Mouse (Mus musculus): ENCODE measurements around the gene Sprr1a. TPM values are rescaled to one million over a fixed set of nuclear protein-coding genes. Genes with fewer than 3 reads are reported as not detected.
"Not testable (repeated sequence)": the region's sequence is repeated elsewhere in the genome, so short reads cannot be mapped to it uniquely, and the experiment has no call there.

Gene Sprr1a
- 0.14 TPM in 1 of 2 replicates, not detected in the other for polyA plus RNA-seq (2015; fragmentation: Nextera tagmentation; extraction: Ambion mirVana)

DNA sequence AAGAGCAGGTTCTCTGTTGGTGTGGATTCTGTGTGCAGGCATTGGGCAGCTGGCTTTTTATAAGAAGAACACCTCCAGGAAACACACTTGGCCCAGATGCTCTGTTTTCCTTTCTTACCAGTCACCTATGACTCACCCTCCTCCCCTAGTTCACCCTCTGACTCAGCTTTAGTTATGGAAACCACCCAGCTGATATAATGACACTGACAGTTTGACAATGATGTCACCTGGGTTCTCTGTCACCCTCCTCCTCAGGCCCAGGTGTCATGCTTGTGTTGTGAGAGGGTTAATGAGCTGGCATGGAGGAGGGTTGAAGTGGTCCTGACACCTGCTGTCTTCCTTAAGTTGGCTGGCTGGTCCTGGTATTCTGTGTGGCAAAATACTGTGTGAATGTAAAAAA is at the start of gene Sprr1a:
Gene Sprr1a (minus strand): TSS at position 33 of the 400 bp plus-strand sequence.
- Histone ChIP-seq H3K27me3 (ENCODE audit: insufficient read depth, low read length) (no peaks in the 10 kb centered on the region), H3K4me3 (ENCODE audit: low read depth, low read length) (no peak within 1 kb of the TSS), H3K4me1 (ENCODE audit: insufficient read depth) (no peaks in the 10 kb centered on the region), H3K36me3 (replicated peaks; ENCODE audit: insufficient read depth, low read length) (no peaks in the 10 kb centered on the region), H3K4me2 (ENCODE audit: low read depth, low read length) (no peak within 1 kb of the TSS), H3K9ac (replicated peaks) (no peak within 1 kb of the TSS), H3K27ac (ENCODE audit: low read depth) (no peak within 1 kb of the TSS), H3K9me3 (ENCODE audit: low read length) (no peaks in the 10 kb centered on the region)
- no peak for ATAC-seq
- no peak for DNase-seq
- TF ChIP-seq CTCF (IDR thresholded peaks at IDR 0.05; ENCODE audit: low read depth): no peak
- TF ChIP-seq EP300 (IDR thresholded peaks at IDR 0.05; ENCODE audit: low read depth): no peak

DNA sequence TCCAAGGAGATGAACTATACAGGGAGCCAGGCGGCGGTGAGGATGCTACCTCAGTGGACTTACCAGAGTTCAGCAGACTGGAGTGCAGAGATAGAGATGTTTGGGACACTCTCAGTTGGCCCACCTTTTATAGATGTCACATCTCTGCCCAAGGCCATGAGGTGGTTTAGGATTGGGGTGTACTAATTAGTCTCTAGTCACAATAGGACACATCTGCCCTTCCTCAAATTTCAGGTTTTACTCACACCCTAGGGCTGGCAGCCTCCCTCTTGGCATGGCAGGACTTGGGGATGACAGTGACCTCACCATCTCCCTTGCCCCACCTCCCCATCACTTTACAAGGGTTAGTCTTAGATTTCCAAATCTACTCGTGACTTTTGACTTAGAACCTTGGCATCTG is 48.7 kb upstream of the Sprr1a start, which contains the start of gene 2310046K23Rik:
Gene 2310046K23Rik (minus strand): TSS at position 101 of the 400 bp plus-strand sequence.
- 87% methylated on average over 3 of the region's 3 CpGs for WGBS (ENCODE audit: insufficient replicate concordance)
- Histone ChIP-seq H3K27me3 (ENCODE audit: insufficient read depth, low read length) (no peaks in the 10 kb centered on the region), H3K27ac (ENCODE audit: low read depth) (no peak within 1 kb of the TSS), H3K4me1 (ENCODE audit: insufficient read depth) (no peaks in the 10 kb centered on the region), H3K4me2 (ENCODE audit: low read depth, low read length) (no peak within 1 kb of the TSS), H3K36me3 (replicated peaks; ENCODE audit: insufficient read depth, low read length) (no peaks in the 10 kb centered on the region), H3K9ac (replicated peaks) (no peak within 1 kb of the TSS), H3K9me3 (ENCODE audit: low read length) (no peaks in the 10 kb centered on the region), H3K4me3 (ENCODE audit: low read depth, low read length) (no peak within 1 kb of the TSS)
- TF ChIP-seq CTCF (IDR thresholded peaks at IDR 0.05; ENCODE audit: low read depth) (no peak), EP300 (IDR thresholded peaks at IDR 0.05; ENCODE audit: low read depth) (no peak)
- no peak for DNase-seq
- no peak for ATAC-seq

DNA sequence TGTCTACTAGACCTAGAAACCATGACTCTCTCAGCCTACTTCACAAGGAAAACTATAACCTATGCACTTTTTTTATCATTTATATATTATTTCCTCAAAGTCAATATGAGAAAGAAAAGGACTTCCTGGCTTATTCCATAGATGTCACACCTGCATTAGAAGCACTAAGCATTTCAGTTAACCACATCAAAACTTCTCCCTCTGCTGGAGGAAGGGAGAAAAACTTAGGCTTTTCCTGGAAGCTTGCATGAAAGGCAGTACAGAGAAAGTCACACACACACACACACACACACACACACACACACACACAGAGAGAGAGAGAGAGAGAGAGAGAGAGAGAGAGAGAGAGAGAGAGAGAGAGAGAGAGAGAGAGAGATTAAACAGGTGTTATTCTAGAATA is 26.6 kb upstream of the Sprr1a start:
- TF ChIP-seq EP300 (IDR thresholded peaks at IDR 0.05; ENCODE audit: low read depth) (no peak), CTCF (IDR thresholded peaks at IDR 0.05; ENCODE audit: low read depth) (0 out of 2 replicates have a peak, but pooled peaks have one; percentile 16)
- no peak overlapping the region for H3K9ac ChIP-seq (replicated peaks)
- no peaks in the 10 kb centered on the region for H3K27me3 ChIP-seq (ENCODE audit: insufficient read depth, low read length)
- H3K9me3 ChIP-seq (ENCODE audit: low read length): no peaks in the 10 kb centered on the region
- no peak overlapping the region for H3K4me3 ChIP-seq (ENCODE audit: low read depth, low read length)
- no peak overlapping the region for H3K4me2 ChIP-seq (ENCODE audit: low read depth, low read length)
- no peaks in the 10 kb centered on the region for H3K36me3 ChIP-seq (replicated peaks; ENCODE audit: insufficient read depth, low read length)
- ATAC-seq (no peak), DNase-seq (no peak)
- H3K27ac ChIP-seq (ENCODE audit: low read depth): no peak overlapping the region
- no peaks in the 10 kb centered on the region for H3K4me1 ChIP-seq (ENCODE audit: insufficient read depth)

DNA sequence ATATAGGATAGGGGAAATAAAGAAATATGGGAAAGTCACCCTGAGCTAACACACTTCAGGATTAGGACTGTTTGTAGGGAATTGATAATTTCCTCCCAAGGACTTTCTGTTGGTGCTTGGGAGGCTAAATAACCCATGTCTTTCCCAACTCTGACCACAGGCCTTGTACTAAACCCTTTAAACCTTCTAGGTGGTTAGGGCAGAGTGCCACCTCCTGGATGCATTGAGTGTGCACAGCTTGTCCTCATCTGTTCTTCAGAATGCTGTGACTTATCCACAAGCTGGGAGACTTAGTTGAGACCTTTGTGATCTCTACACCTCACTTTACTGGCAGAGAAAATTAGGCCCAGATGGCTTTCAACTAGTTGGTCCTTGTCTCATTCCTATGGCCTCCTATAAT is 25.1 kb upstream of the Sprr1a start:
- Histone ChIP-seq H3K4me1 (ENCODE audit: insufficient read depth) (no peaks in the 10 kb centered on the region), H3K27ac (ENCODE audit: low read depth) (no peak overlapping the region), H3K27me3 (ENCODE audit: insufficient read depth, low read length) (no peaks in the 10 kb centered on the region), H3K4me2 (ENCODE audit: low read depth, low read length) (no peak overlapping the region), H3K36me3 (replicated peaks; ENCODE audit: insufficient read depth, low read length) (no peaks in the 10 kb centered on the region), H3K9me3 (ENCODE audit: low read length) (no peaks in the 10 kb centered on the region), H3K4me3 (ENCODE audit: low read depth, low read length) (no peak overlapping the region), H3K9ac (replicated peaks) (no peak overlapping the region)
- ATAC-seq (no peak), DNase-seq (peak; percentile 19)
- TF ChIP-seq EP300 (IDR thresholded peaks at IDR 0.05; ENCODE audit: low read depth) (no peak), CTCF (IDR thresholded peaks at IDR 0.05; ENCODE audit: low read depth) (peak; percentile 69)

DNA sequence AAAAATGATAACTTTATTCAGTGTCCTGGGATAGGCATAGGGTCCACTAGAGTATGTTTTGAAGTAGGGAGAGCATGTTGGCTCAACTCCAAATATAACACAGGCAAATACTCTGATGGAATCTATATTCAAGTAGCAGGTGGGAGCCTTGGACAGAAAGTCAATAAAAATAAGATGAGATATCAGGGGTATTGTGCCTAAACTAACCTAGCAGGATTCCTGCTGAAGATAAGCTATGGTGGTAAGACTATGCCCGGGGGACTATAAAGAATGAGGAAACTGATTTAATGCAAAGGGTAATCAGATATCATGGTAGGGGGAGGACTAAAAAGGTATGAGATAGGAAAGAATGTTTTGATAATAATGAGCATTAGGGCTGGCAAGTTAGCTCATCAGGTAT is 22.5 kb upstream of the Sprr1a start:
- DNase-seq (no peak), ATAC-seq (no peak)
- H3K27me3 ChIP-seq (ENCODE audit: insufficient read depth, low read length): no peaks in the 10 kb centered on the region
- H3K9ac ChIP-seq (replicated peaks): no peak overlapping the region
- no peaks in the 10 kb centered on the region for H3K4me1 ChIP-seq (ENCODE audit: insufficient read depth)
- no peaks in the 10 kb centered on the region for H3K36me3 ChIP-seq (replicated peaks; ENCODE audit: insufficient read depth, low read length)
- H3K9me3 ChIP-seq (ENCODE audit: low read length): no peaks in the 10 kb centered on the region
- WGBS (ENCODE audit: insufficient replicate concordance): 68% methylated on average over 1 of the region's 1 CpGs
- no peak overlapping the region for H3K4me2 ChIP-seq (ENCODE audit: low read depth, low read length)
- no peak overlapping the region for H3K27ac ChIP-seq (ENCODE audit: low read depth)
- H3K4me3 ChIP-seq (ENCODE audit: low read depth, low read length): no peak overlapping the region
- no peak for TF ChIP-seq EP300 (IDR thresholded peaks at IDR 0.05; ENCODE audit: low read depth)
- no peak for TF ChIP-seq CTCF (IDR thresholded peaks at IDR 0.05; ENCODE audit: low read depth)

DNA sequence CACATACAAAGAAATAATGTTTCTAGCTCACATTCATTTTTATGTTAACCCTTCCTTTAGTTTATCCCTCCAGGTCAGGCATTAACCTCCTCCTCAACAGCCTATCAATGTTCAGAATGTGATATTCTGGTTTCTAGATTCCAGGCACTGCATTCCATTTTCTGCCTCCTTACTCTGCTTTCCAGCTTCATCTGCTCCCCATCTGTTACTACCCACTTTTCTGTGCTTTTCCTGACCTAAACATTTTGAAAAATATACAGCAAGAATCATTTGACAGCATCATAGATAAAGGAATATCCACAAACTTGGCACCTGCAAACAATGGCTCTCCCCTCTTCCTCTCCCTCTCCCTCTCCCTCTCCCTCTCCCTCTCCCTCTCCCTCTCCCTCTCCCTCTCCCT is 17.8 kb upstream of the Sprr1a start:
- no peaks in the 10 kb centered on the region for H3K4me1 ChIP-seq (ENCODE audit: insufficient read depth)
- no peak overlapping the region for H3K4me2 ChIP-seq (ENCODE audit: low read depth, low read length)
- DNase-seq (no peak), ATAC-seq (no peak)
- H3K27ac ChIP-seq (ENCODE audit: low read depth): no peak overlapping the region
- no peaks in the 10 kb centered on the region for H3K9me3 ChIP-seq (ENCODE audit: low read length)
- H3K4me3 ChIP-seq (ENCODE audit: low read depth, low read length): no peak overlapping the region
- H3K27me3 ChIP-seq (ENCODE audit: insufficient read depth, low read length): no peaks in the 10 kb centered on the region
- no peak overlapping the region for H3K9ac ChIP-seq (replicated peaks)
- no peak for TF ChIP-seq EP300 (IDR thresholded peaks at IDR 0.05; ENCODE audit: low read depth)
- no peak for TF ChIP-seq CTCF (IDR thresholded peaks at IDR 0.05; ENCODE audit: low read depth)
- H3K36me3 ChIP-seq (replicated peaks; ENCODE audit: insufficient read depth, low read length): no peaks in the 10 kb centered on the region

DNA sequence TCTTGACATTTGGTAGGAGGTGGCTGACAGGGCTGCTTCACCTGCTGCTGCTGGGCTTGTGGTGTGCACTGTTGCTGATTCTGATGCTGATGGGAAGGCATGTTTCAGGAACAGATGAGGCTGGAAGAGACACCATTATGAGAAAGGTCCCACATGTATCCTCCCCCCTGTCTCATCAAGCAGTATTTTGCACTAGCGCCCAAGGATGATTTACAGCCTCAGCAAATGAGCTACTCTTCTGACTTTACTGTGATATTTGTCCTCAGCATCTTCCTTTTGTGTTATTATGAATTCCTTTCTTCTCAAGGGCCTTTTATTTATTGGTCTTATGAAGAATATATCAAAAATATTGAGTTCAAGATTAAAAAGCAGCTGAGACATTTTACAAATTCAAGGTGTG is 14.7 kb upstream of the Sprr1a start, which contains the start of gene Sprr4:
Gene Sprr4 (minus strand): TSS at position 101 of the 400 bp plus-strand sequence.
- Histone ChIP-seq H3K4me3 (ENCODE audit: low read depth, low read length) (no peak within 1 kb of the TSS), H3K27me3 (ENCODE audit: insufficient read depth, low read length) (no peaks in the 10 kb centered on the region), H3K4me2 (ENCODE audit: low read depth, low read length) (no peak within 1 kb of the TSS), H3K36me3 (replicated peaks; ENCODE audit: insufficient read depth, low read length) (no peaks in the 10 kb centered on the region), H3K9ac (replicated peaks) (no peak within 1 kb of the TSS), H3K4me1 (ENCODE audit: insufficient read depth) (no peaks in the 10 kb centered on the region), H3K27ac (ENCODE audit: low read depth) (no peak within 1 kb of the TSS), H3K9me3 (ENCODE audit: low read length) (no peaks in the 10 kb centered on the region)
- no peak for TF ChIP-seq EP300 (IDR thresholded peaks at IDR 0.05; ENCODE audit: low read depth)
- TF ChIP-seq CTCF (IDR thresholded peaks at IDR 0.05; ENCODE audit: low read depth): no peak
- DNase-seq (no peak), ATAC-seq (no peak)
- 85% methylated on average over 1 of the region's 1 CpGs for WGBS (ENCODE audit: insufficient replicate concordance)

DNA sequence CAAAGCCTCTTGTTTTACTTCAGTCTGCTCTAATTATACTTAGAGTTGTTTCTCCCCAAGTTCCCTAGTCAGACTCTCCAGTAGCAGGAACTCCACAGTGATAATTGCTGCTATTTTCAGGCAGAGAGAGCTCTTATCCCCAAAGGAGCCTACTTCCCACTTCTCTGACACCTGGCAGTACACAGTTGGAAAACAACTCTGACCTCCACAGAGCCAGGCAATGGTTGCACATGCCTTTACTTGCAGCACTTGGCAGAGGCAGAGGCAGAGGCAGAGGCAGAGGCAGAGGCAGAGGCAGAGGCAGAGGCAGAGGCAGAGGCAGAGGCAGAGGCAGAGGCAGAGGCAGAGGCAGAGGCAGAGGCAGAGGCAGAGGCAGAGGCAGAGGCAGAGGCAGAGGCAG is 4.6 kb upstream of the Sprr1a start:
- DNase-seq; ATAC-seq; H3K27ac ChIP-seq (ENCODE audit: low read depth); H3K4me3 ChIP-seq (ENCODE audit: low read depth, low read length); H3K4me2 ChIP-seq (ENCODE audit: low read depth, low read length); H3K27me3 ChIP-seq (ENCODE audit: insufficient read depth, low read length); H3K9ac ChIP-seq (replicated peaks); H3K9me3 ChIP-seq (ENCODE audit: low read length); H3K36me3 ChIP-seq (replicated peaks; ENCODE audit: insufficient read depth, low read length); H3K4me1 ChIP-seq (ENCODE audit: insufficient read depth): not testable (repeated sequence)

Data from liver, postnatal 0 days (tissue).